Comparison of ENCODE assay signal across 8 mouse cellular contexts in genomic region chrX:74243807-74244206, GRCm38 (mm10). TPM values are rescaled to one million over a fixed set of nuclear protein-coding genes. Genes with fewer than 3 reads are reported as not detected.
DNase-seq lines count a peak whose midpoint lies in the region; ATAC-seq and TF ChIP-seq lines count a peak whose summit lies in the region.

No protein-coding gene starts in this region.

- H3K4me2 ChIP-seq in heart, embryonic 16.5 days (ENCODE audit: low read depth, low read length), result peak overlapping the region; percentile 75
- peak overlapping the region; percentile 42 for H3K4me2 ChIP-seq in liver, embryonic 16.5 days (ENCODE audit: low read depth, low read length)
- peak overlapping the region; percentile 61 for H3K4me2 ChIP-seq in neural tube, embryonic 13.5 days

- peak; percentile 67 to 74 for DNase-seq in CD8-positive naive resting alpha-beta T cell, adult 2 months (ENCODE audit: low read depth in 2 of 2, low spot score in 2 of 2)
- DNase-seq in ovary, postnatal 10 days (ENCODE audit: low spot score), result no peak
- no peak for DNase-seq in MN1 (ENCODE audit: low spot score)

- 31% methylated on average over 3 of the region's 3 CpGs for WGBS in heart, embryonic 16.5 days
- 18% methylated on average over 3 of the region's 3 CpGs for WGBS in liver, embryonic 16.5 days (ENCODE audit: insufficient replicate concordance)
- WGBS in neural tube, embryonic 13.5 days, result 64% methylated on average over 3 of the region's 3 CpGs

- H3K9ac ChIP-seq in heart, embryonic 16.5 days (ENCODE audit: low read length), result peak overlapping the region; percentile 68
- H3K9ac ChIP-seq in liver, embryonic 16.5 days (ENCODE audit: low read depth, low read length), result no peak overlapping the region
- peak overlapping the region; percentile 85 for H3K9ac ChIP-seq in neural tube, embryonic 13.5 days

- TF ChIP-seq POLR2A in bone marrow macrophage, adult 2 months (IDR thresholded peaks at IDR 0.05; ENCODE audit: borderline replicate concordance, low read depth, low read length), result no peak

- no peak for ATAC-seq in heart, embryonic 16.5 days (replicated peaks; ENCODE audit: extremely low read depth, insufficient read depth, low FRiP score)
- ATAC-seq in liver, embryonic 16.5 days (ENCODE audit: low read depth), result peak; percentile 46
- ATAC-seq in neural tube, embryonic 13.5 days (ENCODE audit: low read depth), result no peak
- no peak for ATAC-seq in frontal cortex, adult (ENCODE audit: low TSS enrichment)

- peaks cover 29% of the 10 kb centered on the region for H3K4me1 ChIP-seq in bone marrow macrophage, adult 2 months (ENCODE audit: control insufficient read depth, insufficient read depth, low read length)
- peaks cover 7% of the 10 kb centered on the region for H3K4me1 ChIP-seq in heart, embryonic 16.5 days (ENCODE audit: control insufficient read depth, insufficient read depth, low read length)
- peaks cover 20% of the 10 kb centered on the region for H3K4me1 ChIP-seq in liver, embryonic 16.5 days (ENCODE audit: control insufficient read depth, low read depth, low read length)
- peaks cover 18% of the 10 kb centered on the region for H3K4me1 ChIP-seq in neural tube, embryonic 13.5 days (replicated peaks)

- TF ChIP-seq CTCF in bone marrow macrophage, adult 2 months (IDR thresholded peaks at IDR 0.05; ENCODE audit: low read depth, low read length), result no peak

- H3K9me3 ChIP-seq in heart, embryonic 16.5 days (replicated peaks; ENCODE audit: control insufficient read depth, low read length), result no peaks in the 10 kb centered on the region
- H3K9me3 ChIP-seq in liver, embryonic 16.5 days (replicated peaks; ENCODE audit: control insufficient read depth, low read length), result no peaks in the 10 kb centered on the region
- no peaks in the 10 kb centered on the region for H3K9me3 ChIP-seq in neural tube, embryonic 13.5 days

- H3K4me3 ChIP-seq in bone marrow macrophage, adult 2 months (ENCODE audit: insufficient read depth, low read length), result peak overlapping the region; percentile 65; the same call in 1 of the 2 replicates
- peak overlapping the region; percentile 69 for H3K4me3 ChIP-seq in heart, embryonic 16.5 days (ENCODE audit: low read length)
- H3K4me3 ChIP-seq in liver, embryonic 16.5 days (ENCODE audit: low read depth, low read length), result peak overlapping the region; percentile 35
- peak overlapping the region; percentile 58 for H3K4me3 ChIP-seq in neural tube, embryonic 13.5 days

- peaks cover 35% of the 10 kb centered on the region for H3K36me3 ChIP-seq in heart, embryonic 16.5 days (ENCODE audit: control insufficient read depth, insufficient read depth)
- H3K36me3 ChIP-seq in liver, embryonic 16.5 days (ENCODE audit: control insufficient read depth, insufficient read depth), result no peaks in the 10 kb centered on the region; the same call in 1 of the 2 replicates
- peaks cover 46% of the 10 kb centered on the region for H3K36me3 ChIP-seq in neural tube, embryonic 13.5 days

- peak overlapping the region; percentile 96 for H3K27ac ChIP-seq in bone marrow macrophage, adult 2 months (ENCODE audit: insufficient read depth, low read depth, low read length)
- peak overlapping the region; percentile 94 for H3K27ac ChIP-seq in heart, embryonic 16.5 days (ENCODE audit: low read length)
- H3K27ac ChIP-seq in liver, embryonic 16.5 days (ENCODE audit: low read length), result peak overlapping the region; percentile 37; the same call in 1 of the 2 replicates
- peak overlapping the region; percentile 90; the same call in 1 of the 2 replicates for H3K27ac ChIP-seq in neural tube, embryonic 13.5 days (replicated peaks)

- no peaks in the 10 kb centered on the region for H3K27me3 ChIP-seq in heart, embryonic 16.5 days (ENCODE audit: control insufficient read depth, insufficient read depth, low read length)
- no peaks in the 10 kb centered on the region for H3K27me3 ChIP-seq in liver, embryonic 16.5 days (ENCODE audit: control insufficient read depth, insufficient read depth, low read depth, low read length)
- no peaks in the 10 kb centered on the region for H3K27me3 ChIP-seq in neural tube, embryonic 13.5 days

RNA-seq across cellular contexts. Expression of gene Flna, which starts 5.8 kb away (rescaled TPM):
- polyA plus RNA-seq in bone marrow macrophage, adult 2 months (2012; ENCODE audit: insufficient read depth, insufficient read length, missing spikeins), result 326 and 442 TPM in 2 replicates
- polyA plus RNA-seq in heart, embryonic 16.5 days (2015; fragmentation: Nextera tagmentation; extraction: Ambion mirVana), result 129 and 177 TPM in 2 replicates
- polyA plus RNA-seq in liver, embryonic 16.5 days (2015; fragmentation: Nextera tagmentation; extraction: Ambion mirVana), result 42.7 and 53.3 TPM in 2 replicates
- 90.3 and 102 TPM in 2 replicates for polyA plus RNA-seq in neural tube, embryonic 13.5 days (2015; fragmentation: Nextera tagmentation; extraction: Ambion mirVana)

RNA-seq across cellular contexts. Expression of gene Emd, which starts 10.7 kb away (rescaled TPM):
- 61.4 and 66.9 TPM in 2 replicates for polyA plus RNA-seq in bone marrow macrophage, adult 2 months (2012; ENCODE audit: insufficient read depth, insufficient read length, missing spikeins)
- 13.0 and 16.2 TPM in 2 replicates for polyA plus RNA-seq in heart, embryonic 16.5 days (2015; fragmentation: Nextera tagmentation; extraction: Ambion mirVana)
- 7.4 and 7.7 TPM in 2 replicates for polyA plus RNA-seq in liver, embryonic 16.5 days (2015; fragmentation: Nextera tagmentation; extraction: Ambion mirVana)
- polyA plus RNA-seq in neural tube, embryonic 13.5 days (2015; fragmentation: Nextera tagmentation; extraction: Ambion mirVana), result 16.3 and 16.6 TPM in 2 replicates

RNA-seq across cellular contexts. Expression of gene Rpl10, which starts 26.8 kb away (rescaled TPM):
- polyA plus RNA-seq in bone marrow macrophage, adult 2 months (2012; ENCODE audit: insufficient read depth, insufficient read length, missing spikeins), result 136 and 172 TPM in 2 replicates
- 368 and 465 TPM in 2 replicates for polyA plus RNA-seq in heart, embryonic 16.5 days (2015; fragmentation: Nextera tagmentation; extraction: Ambion mirVana)
- 375 and 448 TPM in 2 replicates for polyA plus RNA-seq in liver, embryonic 16.5 days (2015; fragmentation: Nextera tagmentation; extraction: Ambion mirVana)
- 582 and 609 TPM in 2 replicates for polyA plus RNA-seq in neural tube, embryonic 13.5 days (2015; fragmentation: Nextera tagmentation; extraction: Ambion mirVana)

RNA-seq across cellular contexts. Expression of gene Taz, which starts 37.9 kb away (rescaled TPM):
- 74.6 and 79.4 TPM in 2 replicates for polyA plus RNA-seq in bone marrow macrophage, adult 2 months (2012; ENCODE audit: insufficient read depth, insufficient read length, missing spikeins)
- 77.6 and 87.9 TPM in 2 replicates for polyA plus RNA-seq in heart, embryonic 16.5 days (2015; fragmentation: Nextera tagmentation; extraction: Ambion mirVana)
- 27.8 and 30.2 TPM in 2 replicates for polyA plus RNA-seq in liver, embryonic 16.5 days (2015; fragmentation: Nextera tagmentation; extraction: Ambion mirVana)
- 80.2 and 86.0 TPM in 2 replicates for polyA plus RNA-seq in neural tube, embryonic 13.5 days (2015; fragmentation: Nextera tagmentation; extraction: Ambion mirVana)

RNA-seq across cellular contexts. Expression of gene Dnase1l1, which starts 38.3 kb away (rescaled TPM):
- 274 and 292 TPM in 2 replicates for polyA plus RNA-seq in bone marrow macrophage, adult 2 months (2012; ENCODE audit: insufficient read depth, insufficient read length, missing spikeins)
- 15.7 and 17.3 TPM in 2 replicates for polyA plus RNA-seq in heart, embryonic 16.5 days (2015; fragmentation: Nextera tagmentation; extraction: Ambion mirVana)
- polyA plus RNA-seq in liver, embryonic 16.5 days (2015; fragmentation: Nextera tagmentation; extraction: Ambion mirVana), result 22.0 and 23.6 TPM in 2 replicates
- 3.4 and 4.5 TPM in 2 replicates for polyA plus RNA-seq in neural tube, embryonic 13.5 days (2015; fragmentation: Nextera tagmentation; extraction: Ambion mirVana)

Comparison
In these comparisons a context has a peak if more than half of its experiments do, and no peak if none do; other contexts are left out.
1. DNase-seq: peak in CD8-positive naive resting alpha-beta T cell, adult 2 months (2 of 2); none in ovary, postnatal 10 days (single experiment) and MN1 (single experiment).
2. H3K27ac ChIP-seq: peak in every context shown above with its lines; median percentile 96 in bone marrow macrophage, adult 2 months; 94 in heart, embryonic 16.5 days; 90 in neural tube, embryonic 13.5 days; 37 in liver, embryonic 16.5 days.
3. Peak in every context shown above with its lines, with median percentiles within 50 percentile points of each other: H3K4me3 ChIP-seq and H3K4me2 ChIP-seq.